Mouse (Mus musculus) bone marrow, adult 2 months (tissue): ENCODE results near the gene Mzf1.
"Not testable (repeated sequence)": the region's sequence is repeated elsewhere in the genome, so short reads cannot be mapped to it uniquely, and the experiment has no call there.

Experiments used
- CTCF ChIP-seq: fragments of 200-500 bp; IDR thresholded peaks from 2 replicates; pipeline ENCODE4 v1.5.1; 2011; ENCODE audit warnings: low read length, control low read depth; ENCODE audit not compliant: control insufficient read depth, insufficient read depth
- POLR2A ChIP-seq: fragments of 200-500 bp; IDR thresholded peaks from 2 replicates; pipeline ENCODE4 v1.6.1; 2011; ENCODE audit warnings: low read depth, mild to moderate bottlenecking, control low read depth, low read length, borderline replicate concordance; ENCODE audit not compliant: control insufficient read depth

GRCm38 (mm10) chr7:13063399-13063798 lies 8.8 kb upstream of the Mzf1 start:
- TF ChIP-seq POLR2A, CTCF: not testable (repeated sequence)
